Mouse (Mus musculus): ENCODE measurements around the gene Nkx2-1.

Nkx2-1 gene

DNA sequence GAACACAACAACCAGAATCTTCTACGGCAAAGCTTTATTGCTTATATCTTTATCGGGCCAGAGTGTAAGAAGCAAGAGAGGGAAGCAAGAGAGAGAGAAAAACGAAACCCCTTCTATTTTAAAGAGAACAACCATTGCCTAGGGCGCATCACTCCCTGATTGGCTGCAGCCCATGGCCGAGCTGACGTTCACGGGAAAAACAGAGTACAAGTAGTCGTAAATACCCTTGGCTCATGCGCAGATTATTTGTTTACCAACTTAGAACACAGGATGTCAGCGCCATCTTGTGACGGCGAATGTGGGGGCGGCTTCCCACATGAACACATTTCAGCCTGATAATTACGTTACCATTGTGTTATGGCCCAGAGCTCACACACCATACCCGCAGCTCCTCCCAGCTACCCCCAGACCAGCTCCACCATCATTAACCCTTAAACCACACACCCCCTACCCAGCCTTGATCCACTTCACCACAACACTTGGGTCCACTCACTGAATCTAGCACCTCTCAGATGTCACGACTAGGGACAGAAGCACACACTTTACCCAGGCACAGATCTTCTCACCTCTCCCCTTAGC is 11.4 kb downstream of the Nkx2-1 start:
- in situ Hi-C loops (cut with MboI, MseI): loop anchor here in 1 of 2 experiments (25.0 kb wide), 1 partner anchor 463 kb away; no protein-coding TSS in a partner anchor

DNA sequence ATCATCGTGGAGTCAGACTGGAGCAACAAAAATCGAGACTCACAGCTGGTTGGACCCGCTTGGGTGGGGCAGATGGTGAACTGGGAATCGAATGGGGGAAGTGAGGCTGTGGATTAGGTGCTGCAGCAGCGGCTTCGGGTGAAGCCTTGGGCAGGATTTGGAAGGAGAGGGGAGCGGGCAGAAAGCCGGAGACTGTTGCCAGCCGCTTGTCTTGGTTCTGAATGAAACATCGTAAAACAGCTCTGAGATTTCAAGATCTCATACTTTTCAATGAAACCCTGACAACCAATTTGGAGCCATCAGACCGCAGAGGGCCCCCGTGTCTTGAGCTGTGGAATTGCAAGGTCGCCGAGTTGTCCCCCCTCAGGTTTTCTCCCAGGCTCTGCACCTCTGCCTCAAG is 12.5 kb downstream of the Nkx2-1 start:
- in situ Hi-C loops (cut with MboI, MseI): no loop called here

DNA sequence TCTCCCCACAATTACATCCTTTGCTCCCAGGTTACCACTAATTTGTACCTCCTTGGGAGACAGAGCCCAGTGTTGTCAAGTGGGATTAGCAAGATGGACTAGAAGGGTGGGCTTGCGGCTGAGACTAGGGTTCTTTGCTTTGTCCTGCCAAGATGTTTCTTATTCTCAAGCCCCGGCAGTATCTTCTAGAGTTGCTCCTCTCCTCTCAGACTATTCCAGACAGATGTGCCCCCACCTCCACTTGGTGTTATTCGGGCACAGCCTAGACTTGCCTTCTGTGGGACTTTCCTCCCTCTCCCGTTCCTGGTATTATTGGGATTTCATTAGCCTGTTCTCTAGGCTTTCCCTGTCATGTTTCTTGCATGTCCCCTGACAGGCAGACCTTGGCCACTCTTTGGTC is 14.5 kb downstream of the Nkx2-1 start:
- in situ Hi-C loops (cut with MboI, MseI): no loop called here

DNA sequence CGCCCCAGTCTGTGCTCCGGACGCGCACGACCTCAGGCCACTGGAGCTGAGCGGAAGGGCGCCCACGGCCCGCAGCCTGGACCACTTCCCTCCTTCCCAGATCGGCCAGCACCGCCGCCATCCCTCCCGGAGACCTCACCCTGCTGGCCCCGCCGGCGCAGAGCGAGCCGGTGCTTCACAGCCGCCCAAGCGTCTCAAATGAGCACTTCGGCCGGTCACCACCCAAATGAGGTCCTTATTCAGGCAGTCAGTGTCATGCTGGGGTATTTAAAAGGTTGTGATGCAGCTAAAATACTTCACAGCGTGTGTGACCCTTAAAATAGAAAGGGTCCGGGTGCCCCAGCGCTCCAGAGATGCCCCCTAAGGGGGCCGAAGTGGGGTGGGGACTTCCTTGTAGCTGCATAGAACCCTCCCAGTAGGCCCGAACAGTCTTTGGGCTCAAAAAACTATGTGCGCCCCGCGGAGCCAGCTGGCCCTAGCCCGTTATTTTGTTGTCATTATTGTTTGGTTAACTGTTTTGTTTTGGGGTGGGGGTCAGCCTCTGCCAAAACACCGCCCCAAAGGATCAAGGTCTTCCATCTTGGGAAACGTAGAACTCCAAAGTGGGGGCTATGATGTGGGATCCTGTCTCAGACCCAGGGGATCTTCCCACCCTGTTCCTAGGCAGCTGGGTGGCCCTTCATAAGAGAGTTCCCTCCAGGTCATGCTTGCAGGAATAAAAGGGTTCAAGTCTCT is 15.4 kb downstream of the Nkx2-1 start:
- in situ Hi-C loops (cut with MboI, MseI): no loop called here

DNA sequence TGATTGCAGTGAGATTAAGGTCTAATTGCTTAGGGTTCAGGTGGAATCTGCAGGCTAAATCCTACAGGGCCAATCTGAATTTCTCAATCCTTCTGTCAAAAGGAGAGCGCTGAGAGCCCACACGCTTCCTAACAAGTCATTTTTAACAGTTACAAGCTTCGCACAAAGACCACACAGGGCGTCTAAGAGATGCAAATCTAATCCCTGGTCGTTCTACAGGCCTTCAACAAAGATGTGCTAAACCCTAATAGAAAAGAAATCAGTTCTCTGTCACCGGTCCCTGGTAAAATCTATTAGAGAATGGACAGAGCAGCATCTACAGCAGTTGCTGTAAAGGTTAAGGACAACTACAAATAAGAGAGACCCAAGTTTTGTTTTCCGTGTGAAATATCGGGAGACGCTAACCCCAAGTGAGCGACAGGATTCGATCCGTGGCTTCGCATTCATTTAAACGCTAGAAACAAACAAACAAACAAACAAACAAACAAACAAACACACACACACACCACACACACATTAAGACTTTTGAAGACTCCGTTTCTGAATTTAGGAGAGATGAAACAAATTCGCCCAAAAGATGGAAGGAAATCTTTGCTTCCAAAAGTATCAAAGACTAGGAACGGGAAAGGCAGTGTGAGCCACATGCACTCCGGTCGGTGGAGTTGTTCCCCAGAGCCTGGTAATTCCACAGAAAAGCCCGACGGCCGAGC is 16.2 kb downstream of the Nkx2-1 start:
- in situ Hi-C loops (cut with MboI, MseI): no loop called here

DNA sequence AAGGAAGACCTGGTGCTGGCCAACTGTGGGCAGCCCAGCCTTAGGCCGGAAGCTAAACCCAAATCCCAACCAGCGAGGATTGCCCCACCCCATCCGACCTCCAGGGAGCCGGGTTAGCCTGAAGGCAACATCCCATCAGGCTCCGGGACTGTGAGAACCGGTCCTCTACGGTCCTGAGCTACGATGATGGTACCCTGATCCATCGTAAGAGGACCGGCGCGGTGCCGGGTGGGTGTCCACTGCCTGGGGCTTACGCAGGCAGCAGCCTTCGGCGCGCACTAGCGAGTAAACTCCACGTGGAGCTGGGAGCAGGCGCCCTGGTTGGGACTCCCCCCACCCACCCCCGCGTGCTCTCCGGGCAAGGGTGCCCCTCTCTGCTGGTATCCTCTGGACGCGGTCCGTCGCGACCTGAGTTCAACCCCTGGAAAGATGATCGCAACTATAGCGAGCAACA is 16.9 kb downstream of the Nkx2-1 start:
- in situ Hi-C loops (cut with MboI, MseI): no loop called here

DNA sequence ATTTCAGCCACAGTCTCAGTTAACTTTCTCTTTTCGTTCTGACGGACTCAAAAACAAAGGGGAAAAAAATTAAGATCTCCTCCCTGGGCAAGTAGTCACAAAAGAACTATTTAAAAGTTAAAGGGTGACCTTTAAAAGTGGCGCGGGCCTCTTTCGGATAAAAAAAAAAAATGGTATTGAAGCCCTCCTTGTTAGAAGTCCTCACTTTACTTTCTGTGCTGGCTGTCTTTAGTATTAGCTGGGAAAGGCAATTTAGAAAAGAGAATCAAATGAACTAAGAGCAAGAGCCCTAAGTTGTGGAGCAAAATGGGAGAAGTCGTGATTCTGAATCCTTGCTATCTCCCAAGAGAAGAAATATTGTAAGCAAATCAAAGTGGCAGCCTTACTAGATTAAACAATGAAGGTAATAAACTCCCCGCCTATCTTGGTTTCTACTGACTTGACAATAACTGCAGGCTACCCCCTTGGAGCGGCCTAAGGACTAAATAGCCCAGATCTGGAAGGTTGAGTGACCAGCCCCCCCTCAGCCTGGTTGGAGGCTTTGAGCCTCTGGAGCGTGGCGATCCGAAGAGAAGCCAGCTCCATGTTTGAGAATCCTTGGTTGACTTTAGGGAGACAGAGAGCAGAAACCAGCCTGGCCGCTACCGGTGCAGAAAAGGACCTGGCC is 17.5 kb downstream of the Nkx2-1 start:
- in situ Hi-C loops (cut with MboI, MseI): no loop called here

DNA sequence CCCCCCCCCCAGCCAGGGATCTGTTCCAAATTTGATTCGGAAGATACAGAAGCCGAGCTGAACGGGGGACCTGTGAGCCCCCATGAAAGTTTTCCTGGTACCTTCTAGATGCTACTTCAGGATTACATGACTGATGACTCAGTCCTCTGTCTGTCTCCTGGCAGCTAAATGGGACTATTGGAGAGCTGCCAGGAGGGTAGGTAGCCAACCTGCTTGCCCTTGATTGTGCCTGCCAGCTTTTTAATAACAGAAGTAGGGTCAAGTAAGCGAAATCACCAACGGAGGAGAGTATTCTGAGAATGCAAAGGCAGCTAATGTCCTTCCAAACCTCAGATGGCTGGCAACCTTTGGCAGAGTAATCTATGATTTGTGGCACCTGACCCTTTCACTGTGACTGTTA is 18.5 kb downstream of the Nkx2-1 start:
- in situ Hi-C loops (cut with MboI, MseI): no loop called here

DNA sequence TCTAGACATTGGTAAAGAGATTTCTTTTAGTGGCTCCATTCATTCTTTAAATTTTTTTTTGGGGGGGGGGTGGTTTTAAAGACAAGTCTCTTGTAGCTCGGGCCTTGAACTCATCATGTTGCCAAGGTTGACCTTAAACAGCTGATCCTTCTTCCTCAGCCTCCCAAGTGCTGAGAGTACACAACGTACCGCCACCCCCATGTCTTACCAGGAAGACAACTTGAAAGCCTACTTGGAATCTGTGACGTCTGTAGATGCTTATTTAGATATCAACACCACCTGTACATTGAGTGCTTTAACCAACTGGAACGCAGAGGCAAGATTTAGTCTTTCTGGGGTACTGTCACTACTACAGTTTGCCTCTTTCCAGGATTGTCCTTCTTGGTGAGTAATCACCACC is 21.9 kb downstream of the Nkx2-1 start:
- in situ Hi-C loops (cut with MboI, MseI): no loop called here

DNA sequence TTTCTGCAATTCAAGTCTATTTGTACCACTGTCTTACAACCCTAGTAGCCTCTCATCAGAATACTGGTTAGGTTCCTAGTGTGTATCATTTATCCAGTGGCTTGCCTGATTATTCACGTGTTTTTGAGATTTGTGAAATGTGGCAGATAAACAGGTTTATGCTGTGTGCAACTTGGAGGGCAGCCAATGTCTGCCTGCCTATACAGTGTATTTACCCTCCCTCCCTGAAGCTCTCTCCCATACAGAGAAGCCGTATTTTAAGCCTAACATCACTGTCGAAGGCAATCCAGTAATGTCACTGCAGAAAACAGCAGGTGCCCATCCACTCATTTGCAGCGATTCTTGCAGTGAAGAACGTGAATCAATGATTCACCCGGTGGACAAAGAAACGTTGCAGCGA is 28.3 kb downstream of the Nkx2-1 start:
- in situ Hi-C loops (cut with MboI, MseI): no loop called here

DNA sequence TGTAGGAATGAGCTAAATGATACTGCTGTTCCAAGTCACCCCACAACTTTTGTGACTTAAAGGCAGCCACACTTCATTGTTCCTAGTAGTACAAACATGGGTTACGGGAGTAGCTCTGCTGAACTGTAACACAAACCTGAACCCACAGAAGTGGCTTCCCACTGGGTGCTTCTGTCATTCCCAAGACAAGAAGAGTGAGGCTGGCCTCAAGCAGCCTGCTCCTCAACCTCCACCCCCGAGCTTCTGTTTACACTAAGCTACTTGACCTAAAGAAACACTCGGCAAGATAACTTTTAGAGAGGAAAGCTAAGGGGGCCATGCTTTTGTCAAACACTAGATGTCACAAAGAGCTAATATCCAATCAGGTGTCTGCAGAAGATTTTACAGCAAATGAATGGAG is 49.7 kb downstream of the Nkx2-1 start:
- in situ Hi-C loops (cut with MboI, MseI): no loop called here

DNA sequence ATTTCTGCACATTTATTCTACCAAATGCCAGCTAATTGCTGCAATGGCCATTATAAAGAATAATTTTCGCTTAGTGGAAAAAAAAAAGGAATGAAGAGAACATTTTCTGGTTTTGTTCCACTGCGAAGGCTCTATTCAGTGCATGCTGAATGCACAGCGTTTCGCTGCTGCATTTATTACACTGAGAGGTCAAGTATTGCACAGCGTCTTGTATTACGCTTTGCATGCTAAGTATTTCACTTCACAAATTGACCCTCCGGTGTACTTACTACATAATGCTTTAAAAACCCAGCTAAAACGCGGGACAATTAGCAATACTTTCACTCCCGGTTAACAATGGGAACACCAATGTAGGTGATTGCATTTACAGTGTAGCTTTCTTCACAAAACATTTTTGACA is 54.1 kb downstream of the Nkx2-1 start:
- in situ Hi-C loops (cut with MboI, MseI): no loop called here

Data from T-helper 17 cell (primary cell).